Mouse (Mus musculus): ENCODE data around the gene Fam71b.

Fam71b gene

GRCm38 (mm10) chr11:46396167-46396859 is at the start of gene Fam71b:
TSS of gene Fam71b (plus strand) at chr11:46396559.
- no peak for DNase-seq (ENCODE audit: low spot score)

- DNase-seq (ENCODE audit: low spot score) = no peak
Measured at GRCm38 (mm10) chr11:46347756-46348155, 48.6 kb upstream of the Fam71b start.

GRCm38 (mm10) chr11:46348416-46348815 is 47.9 kb upstream of the Fam71b start:
- DNase-seq (ENCODE audit: low spot score) = no peak

- DNase-seq (ENCODE audit: low spot score) = no peak
Measured at GRCm38 (mm10) chr11:46349681-46350410, 46.5 kb upstream of the Fam71b start.

- DNase-seq (ENCODE audit: low spot score) = no peak
Measured at GRCm38 (mm10) chr11:46358369-46358768, 38.0 kb upstream of the Fam71b start.

GRCm38 (mm10) chr11:46360991-46361665 is 35.2 kb upstream of the Fam71b start:
- DNase-seq (ENCODE audit: low spot score) = no peak

- DNase-seq (ENCODE audit: low spot score) = no peak
Measured at GRCm38 (mm10) chr11:46362061-46363022, 34.0 kb upstream of the Fam71b start.

- DNase-seq (ENCODE audit: low spot score) = no peak
Measured at GRCm38 (mm10) chr11:46363864-46364263, 32.5 kb upstream of the Fam71b start.

GRCm38 (mm10) chr11:46365744-46366143 is 30.6 kb upstream of the Fam71b start:
- DNase-seq (ENCODE audit: low spot score) = no peak

- no peak for DNase-seq (ENCODE audit: low spot score)
Measured at GRCm38 (mm10) chr11:46366357-46366756, 30.0 kb upstream of the Fam71b start.

GRCm38 (mm10) chr11:46370457-46370856 is 25.9 kb upstream of the Fam71b start:
- DNase-seq (ENCODE audit: low spot score) = no peak

GRCm38 (mm10) chr11:46371250-46371649 is 25.1 kb upstream of the Fam71b start:
- no peak for DNase-seq (ENCODE audit: low spot score)

GRCm38 (mm10) chr11:46372331-46372953 is 23.9 kb upstream of the Fam71b start:
- no peak for DNase-seq (ENCODE audit: low spot score)

- no peak for DNase-seq (ENCODE audit: low spot score)
Measured at GRCm38 (mm10) chr11:46373071-46374030, 23.0 kb upstream of the Fam71b start.

- no peak for DNase-seq (ENCODE audit: low spot score)
Measured at GRCm38 (mm10) chr11:46375015-46375414, 21.3 kb upstream of the Fam71b start.

GRCm38 (mm10) chr11:46377316-46377715 is 19.0 kb upstream of the Fam71b start:
- DNase-seq (ENCODE audit: low spot score) = no peak

- no peak for DNase-seq (ENCODE audit: low spot score)
Measured at GRCm38 (mm10) chr11:46377819-46378782, 18.3 kb upstream of the Fam71b start.

GRCm38 (mm10) chr11:46380097-46380675 is 16.2 kb upstream of the Fam71b start:
- DNase-seq (ENCODE audit: low spot score) = no peak

- no peak for DNase-seq (ENCODE audit: low spot score)
Measured at GRCm38 (mm10) chr11:46382466-46382865, 13.9 kb upstream of the Fam71b start.

All from urinary bladder, postnatal 10 days (tissue).